Mouse (Mus musculus): ENCODE measurements at regions not wholly inside any gene's neighbourhood (a gene's known extent, or its start where the extent isn't known, plus 50 kb on each side); places are given as distances from the start of the nearest gene placed in this dataset.

GRCm38 (mm10) chr12:25938856-25939255 lies 476.2 kb downstream of the Rnf144a start:
- no peaks in the 10 kb centered on the region for H3K36me3 ChIP-seq
- H3K27ac ChIP-seq (replicated peaks) = no peak overlapping the region
- no peaks in the 10 kb centered on the region for H3K9me3 ChIP-seq
- no peak overlapping the region for H3K4me2 ChIP-seq
- H3K4me3 ChIP-seq = no peak overlapping the region
- H3K4me1 ChIP-seq (replicated peaks) = no peaks in the 10 kb centered on the region
- no peak for ATAC-seq (ENCODE audit: low read depth)
- 74% methylated on average over 6 of the region's 6 CpGs for WGBS
- no peak overlapping the region for H3K9ac ChIP-seq
- no peaks in the 10 kb centered on the region for H3K27me3 ChIP-seq

DNA sequence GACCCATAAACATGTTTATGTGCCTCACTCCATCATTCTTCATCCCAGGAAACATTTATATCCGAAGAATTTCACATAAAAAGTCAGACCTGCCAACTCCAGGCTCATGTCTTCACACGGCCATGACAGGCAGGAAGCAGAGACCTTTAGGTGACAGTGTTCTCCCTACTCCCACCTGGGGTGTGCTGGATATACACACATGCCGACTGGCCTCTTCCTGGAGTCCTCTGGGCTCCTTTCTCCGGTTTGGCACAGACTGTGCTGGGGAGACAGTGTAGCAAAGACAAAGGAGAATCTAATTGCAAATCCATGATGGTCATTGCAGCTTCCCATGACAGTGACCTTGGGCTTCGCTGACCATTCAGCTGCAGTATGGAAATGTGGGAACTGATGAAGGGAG lies 480.1 kb downstream of the Rnf144a start:
- WGBS = 91% methylated on average over 5 of the region's 5 CpGs
- H3K4me1 ChIP-seq (replicated peaks) = no peaks in the 10 kb centered on the region
- H3K36me3 ChIP-seq = no peaks in the 10 kb centered on the region
- no peak overlapping the region for H3K4me2 ChIP-seq
- no peaks in the 10 kb centered on the region for H3K9me3 ChIP-seq
- H3K27me3 ChIP-seq = no peaks in the 10 kb centered on the region
- H3K9ac ChIP-seq = no peak overlapping the region
- H3K27ac ChIP-seq (replicated peaks) = no peak overlapping the region
- no peak for ATAC-seq (ENCODE audit: low read depth)
- H3K4me3 ChIP-seq = no peak overlapping the region

GRCm38 (mm10) chr12:25934526-25934925 lies 480.5 kb downstream of the Rnf144a start:
- H3K9ac ChIP-seq = no peak overlapping the region
- no peak for ATAC-seq (ENCODE audit: low read depth)
- H3K9me3 ChIP-seq = no peaks in the 10 kb centered on the region
- H3K4me3 ChIP-seq = no peak overlapping the region
- H3K36me3 ChIP-seq = no peaks in the 10 kb centered on the region
- 93% methylated on average over 3 of the region's 3 CpGs for WGBS
- no peak overlapping the region for H3K27ac ChIP-seq (replicated peaks)
- no peak overlapping the region for H3K4me2 ChIP-seq
- H3K27me3 ChIP-seq = no peaks in the 10 kb centered on the region
- no peaks in the 10 kb centered on the region for H3K4me1 ChIP-seq (replicated peaks)

- Histone ChIP-seq H3K4me1 (replicated peaks) (peaks cover 15% of the 10 kb centered on the region), H3K27me3 (no peaks in the 10 kb centered on the region), H3K4me2 (no peak overlapping the region), H3K27ac (replicated peaks) (peak overlapping the region; percentile 76), H3K4me3 (no peak overlapping the region), H3K9ac (no peak overlapping the region), H3K9me3 (no peaks in the 10 kb centered on the region), H3K36me3 (no peaks in the 10 kb centered on the region)
- WGBS = 8% methylated on average over 5 of the region's 5 CpGs
- ATAC-seq (ENCODE audit: low read depth) = peak; percentile 74
Measured at GRCm38 (mm10) chr12:25926367-25926766, 488.7 kb downstream of the Rnf144a start.

- Histone ChIP-seq H3K4me3 (no peak overlapping the region), H3K9ac (no peak overlapping the region), H3K9me3 (no peaks in the 10 kb centered on the region), H3K4me1 (replicated peaks) (peaks cover 15% of the 10 kb centered on the region), H3K36me3 (no peaks in the 10 kb centered on the region), H3K4me2 (no peak overlapping the region), H3K27ac (replicated peaks) (no peak overlapping the region), H3K27me3 (no peaks in the 10 kb centered on the region)
- 53% methylated on average over 9 of the region's 9 CpGs for WGBS
- ATAC-seq (ENCODE audit: low read depth) = no peak
Measured at GRCm38 (mm10) chr12:25924526-25924925, 490.5 kb downstream of the Rnf144a start.

DNA sequence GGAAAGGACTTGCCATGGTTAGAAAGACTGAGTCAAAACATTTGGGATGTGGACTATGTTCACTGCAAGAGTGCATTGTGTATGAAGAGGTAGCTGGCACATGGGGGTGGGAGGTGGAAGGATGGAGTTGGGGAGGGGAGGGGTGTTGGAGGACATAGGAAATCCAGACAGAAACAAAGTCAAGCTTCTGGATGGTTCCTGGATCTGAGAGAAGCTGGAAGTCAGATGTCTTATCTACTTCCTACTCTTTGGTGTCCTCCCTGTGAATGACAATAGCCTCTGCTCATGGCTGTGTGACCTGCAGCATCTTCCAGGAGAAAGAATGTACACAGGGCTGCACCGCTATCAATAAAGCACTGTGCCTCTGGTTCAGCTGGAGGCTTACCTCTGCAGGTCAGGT lies 491.3 kb downstream of the Rnf144a start:
- no peak overlapping the region for H3K9ac ChIP-seq
- WGBS = 87% methylated on average over 1 of the region's 1 CpGs
- ATAC-seq (ENCODE audit: low read depth) = no peak

GRCm38 (mm10) chr12:25905614-25906013 lies 509.4 kb downstream of the Rnf144a start:
- whole genome bisulfite sequencing = 81% methylated on average over 1 of the region's 1 CpGs
- no peaks in the 10 kb centered on the region for H3K36me3 ChIP-seq

More for the DNA sequence above, 491.3 kb downstream of the Rnf144a start:
- H3K4me3 ChIP-seq = no peak overlapping the region
- peaks cover 15% of the 10 kb centered on the region for H3K4me1 ChIP-seq (replicated peaks)
- H3K9me3 ChIP-seq = no peaks in the 10 kb centered on the region
- H3K36me3 ChIP-seq = no peaks in the 10 kb centered on the region
- no peak overlapping the region for H3K27ac ChIP-seq (replicated peaks)
- no peak overlapping the region for H3K4me2 ChIP-seq
- H3K27me3 ChIP-seq = no peaks in the 10 kb centered on the region

GRCm38 (mm10) chr12:25896543-25896942 lies 518.5 kb downstream of the Rnf144a start:
- no peaks in the 10 kb centered on the region for H3K4me1 ChIP-seq (replicated peaks)
- H3K27ac ChIP-seq (replicated peaks) = no peak overlapping the region
- no peaks in the 10 kb centered on the region for H3K9me3 ChIP-seq
- no peak overlapping the region for H3K9ac ChIP-seq
- no peaks in the 10 kb centered on the region for H3K36me3 ChIP-seq
- H3K4me3 ChIP-seq = no peak overlapping the region
- no peak overlapping the region for H3K4me2 ChIP-seq
- no peak for ATAC-seq (ENCODE audit: low read depth)
- WGBS = 37% methylated on average over 3 of the region's 3 CpGs
- H3K27me3 ChIP-seq = no peaks in the 10 kb centered on the region

More at GRCm38 (mm10) chr12:25905614-25906013, 509.4 kb downstream of the Rnf144a start:
- no peak for ATAC-seq (ENCODE audit: low read depth)
- H3K9me3 ChIP-seq = no peaks in the 10 kb centered on the region
- no peak overlapping the region for H3K4me3 ChIP-seq
- H3K4me1 ChIP-seq (replicated peaks) = no peaks in the 10 kb centered on the region
- no peaks in the 10 kb centered on the region for H3K27me3 ChIP-seq
- H3K9ac ChIP-seq = no peak overlapping the region
- no peak overlapping the region for H3K4me2 ChIP-seq
- H3K27ac ChIP-seq (replicated peaks) = no peak overlapping the region

DNA sequence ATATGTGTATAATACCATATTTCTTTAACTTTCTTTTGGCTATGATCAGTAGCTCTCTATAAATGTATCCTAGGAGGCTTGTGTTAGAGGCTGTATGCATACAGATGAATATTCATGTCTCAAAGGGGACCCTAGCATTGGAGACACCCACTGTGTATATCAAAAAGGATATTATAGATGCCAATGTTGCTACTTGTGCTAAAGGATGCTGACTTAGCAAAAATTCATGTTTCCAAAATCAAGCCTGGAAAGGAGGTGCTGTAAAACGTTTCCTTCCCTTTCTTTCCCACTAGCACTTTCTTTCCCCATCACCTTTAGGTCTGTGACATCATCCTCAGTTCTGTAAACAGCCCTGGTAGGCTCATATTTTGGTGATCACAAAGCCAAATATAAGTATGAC lies 519.4 kb downstream of the Rnf144a start:
- ATAC-seq (ENCODE audit: low read depth) = no peak

DNA sequence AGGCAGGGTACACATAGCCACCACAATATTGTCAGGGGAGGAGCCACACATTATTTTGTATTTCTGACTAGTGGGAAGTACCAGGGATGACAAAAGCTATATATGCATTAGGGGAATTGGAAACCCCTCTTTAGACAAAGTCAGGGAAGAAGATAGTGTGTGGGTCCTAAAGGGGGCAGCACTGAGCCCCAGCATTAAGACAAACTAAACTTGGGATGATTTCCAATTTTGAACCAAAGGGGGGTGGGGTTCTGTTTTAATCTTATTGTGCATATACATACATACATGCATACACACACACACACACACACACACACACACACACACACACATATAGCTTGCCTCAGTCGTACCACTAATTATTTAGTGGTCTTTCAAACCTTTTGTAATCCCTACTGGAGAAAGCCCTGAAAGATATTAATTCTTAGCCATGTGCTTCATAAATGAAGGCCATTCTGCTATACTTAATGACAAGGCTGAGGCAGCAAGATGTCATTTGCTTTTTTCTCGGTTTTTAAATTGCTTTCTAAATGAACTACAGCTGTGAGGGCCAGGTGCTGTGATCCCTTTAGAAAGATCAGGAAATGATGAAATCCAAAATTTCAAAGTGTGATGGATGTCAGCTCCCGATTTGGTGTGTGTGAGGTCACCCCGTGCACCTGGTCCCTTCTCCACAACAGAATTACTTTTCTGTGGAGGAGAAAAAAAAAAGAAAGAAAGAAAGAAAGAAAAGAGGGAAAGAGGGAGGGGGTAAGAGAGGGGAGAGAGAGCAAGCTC lies 523.5 kb downstream of the Rnf144a start:
- H3K9me3 ChIP-seq = no peaks in the 10 kb centered on the region
- H3K4me3 ChIP-seq = no peak overlapping the region
- 49% methylated on average over 4 of the region's 4 CpGs for WGBS
- no peaks in the 10 kb centered on the region for H3K36me3 ChIP-seq
- no peaks in the 10 kb centered on the region for H3K4me1 ChIP-seq (replicated peaks)
- no peak overlapping the region for H3K9ac ChIP-seq
- no peaks in the 10 kb centered on the region for H3K27me3 ChIP-seq
- no peak overlapping the region for H3K4me2 ChIP-seq
- no peak for ATAC-seq (ENCODE audit: low read depth)
- no peak overlapping the region for H3K27ac ChIP-seq (replicated peaks)

More for the DNA sequence above, 519.4 kb downstream of the Rnf144a start:
- Histone ChIP-seq H3K4me3 (no peak overlapping the region), H3K4me2 (no peak overlapping the region), H3K9ac (no peak overlapping the region), H3K27ac (replicated peaks) (no peak overlapping the region), H3K4me1 (replicated peaks) (no peaks in the 10 kb centered on the region), H3K36me3 (no peaks in the 10 kb centered on the region), H3K9me3 (no peaks in the 10 kb centered on the region), H3K27me3 (no peaks in the 10 kb centered on the region)
- 46% methylated on average over 1 of the region's 1 CpGs for WGBS

DNA sequence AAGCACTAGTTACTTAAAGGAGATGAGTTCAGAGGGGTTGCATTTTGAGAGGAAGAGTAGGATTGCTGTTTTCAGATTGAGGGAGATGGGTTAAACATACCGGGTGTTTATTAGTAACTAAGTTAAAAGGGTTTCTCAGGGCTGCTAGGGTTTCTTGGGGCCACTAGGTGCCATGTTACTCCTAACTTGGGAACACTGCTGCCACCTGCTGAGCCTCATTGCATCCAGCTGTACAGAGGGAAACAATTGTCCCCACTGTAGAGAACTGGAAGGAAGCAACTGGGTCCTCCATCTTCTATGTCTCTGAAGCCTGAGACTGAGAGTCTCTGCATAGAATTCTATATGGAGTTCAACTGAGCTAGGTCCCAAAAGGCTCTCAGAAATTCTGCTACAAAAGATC lies 524.3 kb downstream of the Rnf144a start:
- ATAC-seq (ENCODE audit: low read depth) = no peak
- Histone ChIP-seq H3K9me3 (no peaks in the 10 kb centered on the region), H3K27ac (replicated peaks) (no peak overlapping the region), H3K27me3 (no peaks in the 10 kb centered on the region), H3K4me3 (no peak overlapping the region), H3K4me1 (replicated peaks) (no peaks in the 10 kb centered on the region), H3K9ac (no peak overlapping the region), H3K36me3 (no peaks in the 10 kb centered on the region), H3K4me2 (no peak overlapping the region)
- WGBS = 91% methylated on average over 1 of the region's 1 CpGs

GRCm38 (mm10) chr12:25883771-25884171 lies 531.3 kb downstream of the Rnf144a start:
- no peak overlapping the region for H3K4me2 ChIP-seq
- H3K4me3 ChIP-seq = no peak overlapping the region
- H3K9me3 ChIP-seq = no peaks in the 10 kb centered on the region
- no peak overlapping the region for H3K9ac ChIP-seq
- no peak overlapping the region for H3K27ac ChIP-seq (replicated peaks)
- H3K27me3 ChIP-seq = no peaks in the 10 kb centered on the region
- no peak for ATAC-seq (ENCODE audit: low read depth)
- 86% methylated on average over 5 of the region's 5 CpGs for WGBS
- H3K36me3 ChIP-seq = no peaks in the 10 kb centered on the region
- no peaks in the 10 kb centered on the region for H3K4me1 ChIP-seq (replicated peaks)

GRCm38 (mm10) chr12:25871816-25872215 lies 543.2 kb downstream of the Rnf144a start:
- Histone ChIP-seq H3K9me3 (no peaks in the 10 kb centered on the region), H3K4me1 (replicated peaks) (peaks cover 17% of the 10 kb centered on the region), H3K9ac (no peak overlapping the region), H3K36me3 (no peaks in the 10 kb centered on the region), H3K27ac (replicated peaks) (peak overlapping the region; percentile 71), H3K27me3 (no peaks in the 10 kb centered on the region), H3K4me2 (0 out of 2 replicates have a peak overlapping the region, but pooled peaks have one; percentile 40), H3K4me3 (no peak overlapping the region)
- ATAC-seq (ENCODE audit: low read depth) = 0 out of 2 replicates have a peak, but pooled peaks have one; percentile 46
- 82% methylated on average over 4 of the region's 4 CpGs for WGBS
